ENCODE assay signal across 16 mouse cellular contexts in genomic region chr2:148338894-148339293, GRCm38 (mm10). TPM values are rescaled to one million over a fixed set of nuclear protein-coding genes. Genes with fewer than 3 reads are reported as not detected.
DNase-seq lines count a peak whose midpoint lies in the region; ATAC-seq lines count a peak whose summit lies in the region.
"Had no signal": no experiment of that assay in that cellular context is flagged by ENCODE, and none has a peak within 500 bp of the region (broad histone marks: within the 10 kb centered on the region; RNA-seq: fewer than 3 reads in every experiment).

No protein-coding gene starts in this region.

- DNase-seq in heart, adult 8-10 months (ENCODE audit: low spot score): no peak
- peak; percentile 17 for DNase-seq in layer of hippocampus, adult 11-12 months (ENCODE audit: low spot score)
- no peak for DNase-seq in layer of hippocampus, postnatal 25 days (ENCODE audit: extremely low spot score in 1 of 2, low spot score in 1 of 2)
- DNase-seq in embryo, embryonic 11 days: no peak
- DNase-seq: cerebellum, postnatal 25 days; thymus, postnatal 4 days had no signal

- no peak for ATAC-seq in heart, embryonic 13.5 days (ENCODE audit: extremely low read depth, insufficient number of reproducible peaks, low FRiP score, low TSS enrichment)
- peak; percentile 80 for ATAC-seq in midbrain, embryonic 13.5 days
- ATAC-seq in midbrain, embryonic 16.5 days: no peak
- ATAC-seq in neural tube, embryonic 13.5 days (ENCODE audit: low read depth): peak; percentile 89
- ATAC-seq: forebrain, embryonic 16.5 days had no signal

- peaks cover 13% of the 10 kb centered on the region for H3K4me1 ChIP-seq in heart, embryonic 13.5 days
- H3K4me1 ChIP-seq in midbrain, embryonic 13.5 days (replicated peaks): no peaks in the 10 kb centered on the region
- no peaks in the 10 kb centered on the region for H3K4me1 ChIP-seq in midbrain, embryonic 16.5 days (ENCODE audit: control insufficient read depth, insufficient read depth, low read length)
- H3K4me1 ChIP-seq in neural tube, embryonic 13.5 days (replicated peaks): peaks cover 4% of the 10 kb centered on the region
- H3K4me1 ChIP-seq: hindbrain, embryonic 12.5 days; limb, embryonic 10.5 days; liver, embryonic 12.5 days had no signal

- no peaks in the 10 kb centered on the region for H3K9me3 ChIP-seq in heart, embryonic 13.5 days
- no peaks in the 10 kb centered on the region for H3K9me3 ChIP-seq in midbrain, embryonic 13.5 days
- no peaks in the 10 kb centered on the region for H3K9me3 ChIP-seq in midbrain, embryonic 16.5 days (replicated peaks; ENCODE audit: control insufficient read depth, low read length, poor library complexity, severe bottlenecking)
- H3K9me3 ChIP-seq in neural tube, embryonic 13.5 days: no peaks in the 10 kb centered on the region
- H3K9me3 ChIP-seq: hindbrain, embryonic 12.5 days; limb, embryonic 10.5 days; liver, embryonic 12.5 days had no signal

- no peak overlapping the region for H3K9ac ChIP-seq in heart, embryonic 13.5 days
- no peak overlapping the region for H3K9ac ChIP-seq in midbrain, embryonic 13.5 days (replicated peaks)
- no peak overlapping the region for H3K9ac ChIP-seq in midbrain, embryonic 16.5 days (ENCODE audit: low read depth, low read length)
- no peak overlapping the region for H3K9ac ChIP-seq in neural tube, embryonic 13.5 days
- H3K9ac ChIP-seq: hindbrain, embryonic 12.5 days; liver, embryonic 12.5 days had no signal

- H3K36me3 ChIP-seq in heart, embryonic 13.5 days: no peaks in the 10 kb centered on the region
- no peaks in the 10 kb centered on the region for H3K36me3 ChIP-seq in midbrain, embryonic 13.5 days
- H3K36me3 ChIP-seq in midbrain, embryonic 16.5 days (ENCODE audit: control insufficient read depth, insufficient read depth, low read length): no peaks in the 10 kb centered on the region
- no peaks in the 10 kb centered on the region for H3K36me3 ChIP-seq in neural tube, embryonic 13.5 days
- H3K36me3 ChIP-seq: hindbrain, embryonic 12.5 days; limb, embryonic 10.5 days; liver, embryonic 12.5 days had no signal

- no peak overlapping the region for H3K4me3 ChIP-seq in heart, embryonic 13.5 days
- no peak overlapping the region for H3K4me3 ChIP-seq in midbrain, embryonic 13.5 days (replicated peaks)
- H3K4me3 ChIP-seq in midbrain, embryonic 16.5 days (ENCODE audit: low read depth, low read length): no peak overlapping the region
- no peak overlapping the region for H3K4me3 ChIP-seq in neural tube, embryonic 13.5 days
- H3K4me3 ChIP-seq: hindbrain, embryonic 12.5 days; limb, embryonic 10.5 days; liver, embryonic 12.5 days had no signal

- peak overlapping the region; percentile 41 for H3K27ac ChIP-seq in heart, embryonic 13.5 days (replicated peaks)
- H3K27ac ChIP-seq in midbrain, embryonic 13.5 days: no peak overlapping the region
- no peak overlapping the region for H3K27ac ChIP-seq in midbrain, embryonic 16.5 days (ENCODE audit: low read length)
- H3K27ac ChIP-seq in neural tube, embryonic 13.5 days (replicated peaks): no peak overlapping the region
- H3K27ac ChIP-seq: hindbrain, embryonic 12.5 days; limb, embryonic 10.5 days; liver, embryonic 12.5 days had no signal

- H3K4me2 ChIP-seq in heart, embryonic 13.5 days: no peak overlapping the region
- no peak overlapping the region for H3K4me2 ChIP-seq in midbrain, embryonic 13.5 days (replicated peaks)
- H3K4me2 ChIP-seq in midbrain, embryonic 16.5 days (ENCODE audit: low read length): no peak overlapping the region
- no peak overlapping the region for H3K4me2 ChIP-seq in neural tube, embryonic 13.5 days
- H3K4me2 ChIP-seq: hindbrain, embryonic 12.5 days; liver, embryonic 12.5 days had no signal

- H3K27me3 ChIP-seq in heart, embryonic 13.5 days (replicated peaks): no peaks in the 10 kb centered on the region
- no peaks in the 10 kb centered on the region for H3K27me3 ChIP-seq in midbrain, embryonic 13.5 days
- H3K27me3 ChIP-seq in midbrain, embryonic 16.5 days (ENCODE audit: control insufficient read depth, insufficient read depth, low read depth, low read length): no peaks in the 10 kb centered on the region
- no peaks in the 10 kb centered on the region for H3K27me3 ChIP-seq in neural tube, embryonic 13.5 days
- H3K27me3 ChIP-seq: hindbrain, embryonic 12.5 days; liver, embryonic 12.5 days had no signal

RNA-seq across cellular contexts. Expression of gene Sstr4, which starts 56.2 kb away (rescaled TPM):
- polyA plus RNA-seq in heart, embryonic 13.5 days (2015; fragmentation: Nextera tagmentation; extraction: Ambion mirVana): 0.94 and 1.3 TPM in 2 replicates
- 1 to 10 TPM in 3 of 4 experiments, under 1 TPM in 1; 0.98 to 1.8 (median 1.3) TPM for total RNA-seq in heart, adult 8-10 months (2022)
- 10 to 100 TPM; 74.0 to 81.6 TPM for total RNA-seq in layer of hippocampus, postnatal 25 days (2021)
- polyA plus RNA-seq in midbrain, embryonic 13.5 days (2015; fragmentation: Nextera tagmentation; extraction: Ambion mirVana): 0.79 and 1.5 TPM in 2 replicates
- 4.3 and 4.4 TPM in 2 replicates for polyA plus RNA-seq in midbrain, embryonic 16.5 days (2015; fragmentation: Nextera tagmentation; extraction: Ambion mirVana)
- 1.7 and 2.9 TPM in 2 replicates for polyA plus RNA-seq in neural tube, embryonic 13.5 days (2015; fragmentation: Nextera tagmentation; extraction: Ambion mirVana)
- total RNA-seq: adrenal gland, postnatal 25 days had no signal
- polyA plus RNA-seq: testis, adult 2 months had no signal

Comparison
In these comparisons a context has a peak if more than half of its experiments do, and no peak if none do; other contexts are left out.
1. ATAC-seq: peak in midbrain, embryonic 13.5 days (single experiment) and neural tube, embryonic 13.5 days (single experiment); none in heart, embryonic 13.5 days (single experiment) and midbrain, embryonic 16.5 days (single experiment).